Mouse (Mus musculus) activated CD4-positive, CD25-positive, alpha-beta regulatory T cell (primary cell): Measurements from ENCODE around the gene Gm17026. TPM values are rescaled to one million over a fixed set of nuclear protein-coding genes. Genes with fewer than 3 reads are reported as not detected.

Experiments used
- polyA plus RNA-seq, 2 experiments: library from polyadenylated mRNA; unstranded; fragments of 100-300 nt; shearing (Covaris generic); gene quantifications; one replicate each; pipeline ENCODE4 v1.2.1; 2017

The Gm17026 gene
- not detected for polyA plus RNA-seq

DNA sequence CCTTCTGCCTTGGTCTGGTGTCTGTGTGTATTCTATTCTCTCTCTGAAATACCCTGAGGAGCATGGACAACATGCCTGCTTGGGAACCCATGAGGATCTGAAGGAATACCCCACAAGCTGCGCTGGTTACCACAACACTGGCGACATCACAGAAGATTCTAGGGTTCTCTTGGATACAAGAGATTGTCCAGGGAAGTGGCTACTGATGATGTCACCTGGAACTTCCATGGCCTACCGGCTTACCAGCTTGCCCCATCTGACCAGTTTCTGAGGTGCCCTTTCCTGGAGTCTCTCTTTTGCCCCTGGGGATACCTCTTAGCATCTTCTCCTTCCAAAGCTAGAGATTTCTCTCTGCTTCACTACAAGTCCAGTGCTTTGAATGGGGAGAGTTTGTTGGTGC is at the start of gene Gm17026:
Gene Gm17026 (minus strand): TSS at position 101 of the 400 bp plus-strand sequence.

DNA sequence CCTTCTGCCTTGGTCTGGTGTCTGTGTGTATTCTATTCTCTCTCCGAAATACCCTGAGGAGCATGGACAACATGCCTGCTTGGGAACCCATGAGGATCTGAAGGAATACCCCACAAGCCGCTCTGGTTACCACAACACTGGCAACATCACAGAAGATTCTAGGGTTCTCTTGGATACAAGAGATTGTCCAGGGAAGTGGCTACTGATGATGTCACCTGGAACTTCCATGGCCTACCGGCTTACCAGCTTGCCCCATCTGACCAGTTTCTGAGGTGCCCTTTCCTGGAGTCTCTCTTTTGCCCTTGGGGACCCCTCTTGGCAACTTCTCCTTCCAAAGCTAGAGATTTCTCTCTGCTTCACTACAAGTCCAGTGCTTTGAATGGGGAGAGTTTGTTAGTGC is 37.4 kb upstream of the Gm17026 start, which contains the start of gene Gm9611:
Gene Gm9611 (minus strand): TSS at position 101 of the 400 bp plus-strand sequence.

Other genes with a start within 250 kb of the Gm17026 start
- not detected for gene Gm7951, start 142.7 kb downstream of the Gm17026 start, polyA plus RNA-seq
- gene Gm17027, start 97.4 kb downstream of the Gm17026 start, polyA plus RNA-seq, result not detected
- not detected for gene Gm3573, start 69.3 kb downstream of the Gm17026 start, polyA plus RNA-seq
- gene Gm9611, start 37.3 kb upstream of the Gm17026 start, polyA plus RNA-seq, result under 1 TPM in 1 of 2 experiments, not detected in 1; 0.21 TPM
- gene Gm7995, start 50.2 kb upstream of the Gm17026 start, polyA plus RNA-seq, result not detected
- gene Gm8005, start 179.6 kb upstream of the Gm17026 start, polyA plus RNA-seq, result not detected
- gene Gm8011, start 203.8 kb upstream of the Gm17026 start, polyA plus RNA-seq, result under 1 TPM in 1 of 2 experiments, not detected in 1; 0.11 TPM
- not detected for gene Gm8020, start 242.3 kb upstream of the Gm17026 start, polyA plus RNA-seq